Mouse (Mus musculus) Muller cell, postnatal 12 days (primary cell): ENCODE results near the gene Klhl25.
A peak's percentile ranks its signal among the peaks of the same experiment; 100 is the strongest.
"Not testable (repeated sequence)": the region's sequence is repeated elsewhere in the genome, so short reads cannot be mapped to it uniquely, and the experiment has no call there.

Experiments
- DNase-seq: peaks from one replicate; pipeline ENCODE4 v3.0.0-alpha.2; 2015; ENCODE audit errors: inconsistent ontology term

Gene Klhl25

DNA sequence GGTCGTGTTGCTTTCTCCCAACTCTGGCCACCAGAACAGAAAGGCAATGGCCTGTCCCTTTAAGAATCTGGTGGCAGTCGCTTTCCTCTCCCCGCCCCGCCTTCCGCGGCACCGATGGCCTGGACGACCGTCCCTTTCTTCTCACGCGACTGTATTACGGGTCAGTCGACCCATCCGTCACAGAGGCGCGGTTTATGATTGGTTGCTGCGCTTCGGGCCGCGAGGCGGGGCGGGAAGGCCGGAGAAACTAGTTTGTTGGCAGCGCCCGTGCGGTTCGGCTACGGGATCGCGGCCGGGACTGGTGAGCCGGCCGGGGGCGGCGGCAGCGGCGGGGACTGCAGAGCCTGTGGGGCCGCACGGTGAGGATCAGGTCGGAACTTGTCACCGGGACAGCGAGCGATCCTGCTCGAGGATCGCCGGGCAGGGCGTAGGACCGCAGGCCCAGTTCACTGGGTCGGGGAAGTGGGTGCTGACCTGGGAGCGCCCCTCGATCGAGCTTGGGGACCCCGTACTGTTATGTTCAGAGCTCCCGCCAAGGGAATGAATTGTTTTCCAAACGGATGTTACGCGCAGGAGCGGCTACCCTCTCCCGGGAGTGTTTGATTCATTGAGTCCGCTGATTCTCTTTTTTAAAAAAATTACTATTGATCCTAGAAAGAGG is at the start of gene Klhl25:
Gene Klhl25, plus strand, starts transcription at position 196 of the 661 bp plus-strand sequence.
- DNase-seq, result peak; percentile 98

DNA sequence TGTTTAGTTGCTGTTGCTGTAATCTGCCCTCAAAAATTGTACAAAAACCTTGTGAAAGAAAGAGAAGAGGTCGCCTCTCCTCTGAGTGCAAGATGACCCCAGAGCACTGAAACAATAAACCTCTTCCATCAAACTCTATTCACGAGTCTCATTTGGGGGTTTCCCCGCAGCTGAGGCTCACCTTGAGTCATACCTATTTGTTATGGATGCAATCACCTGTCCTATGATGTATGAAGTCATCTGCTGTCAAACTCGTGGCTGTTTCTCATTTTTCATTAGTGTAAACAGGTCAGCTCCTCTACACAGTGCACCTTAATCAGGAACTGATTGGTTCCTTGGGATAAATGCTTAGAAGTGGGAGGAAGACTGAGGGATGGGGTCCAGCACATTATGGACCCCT is 47.6 kb upstream of the Klhl25 start:
- DNase-seq, result no peak

- no peak for DNase-seq
These were observed 47.1 kb upstream of the Klhl25 start for GRCm38 (mm10) chr7:75801022-75801421.

DNA sequence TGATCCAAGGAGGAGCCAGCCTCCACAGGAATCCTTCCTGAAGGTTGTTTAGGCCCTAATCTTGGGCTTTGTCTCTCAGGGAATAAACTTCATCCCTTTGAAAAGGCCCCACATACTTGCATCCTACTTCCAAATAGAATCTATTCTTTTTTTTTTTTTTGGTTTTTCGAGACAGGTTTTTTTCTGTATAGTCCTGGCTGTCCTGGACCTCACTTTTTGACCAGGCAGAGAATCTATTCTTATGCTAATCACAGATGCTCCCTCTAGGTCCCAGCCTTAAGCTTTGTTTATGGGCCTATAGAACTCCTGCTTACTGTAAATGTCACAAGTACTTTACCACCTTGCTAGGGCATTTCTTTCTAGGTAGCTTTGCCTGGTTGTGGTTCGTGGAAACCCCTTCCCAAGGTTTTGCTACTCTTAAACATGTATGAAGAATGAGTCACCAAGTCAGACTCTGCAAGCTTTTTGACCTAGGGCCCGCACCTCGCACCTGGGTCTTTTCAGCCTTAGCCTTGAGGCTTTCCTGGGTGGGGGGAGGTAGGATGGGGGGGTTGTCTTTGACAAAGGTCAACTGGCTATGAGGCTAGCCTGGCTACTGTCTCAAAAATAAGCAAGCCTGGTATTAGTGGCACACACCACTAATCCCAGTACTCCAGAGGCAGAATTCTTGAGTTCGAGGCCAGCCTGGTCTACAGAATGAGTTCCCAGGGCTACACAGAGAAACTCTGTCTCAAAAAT is 46.3 kb upstream of the Klhl25 start:
- DNase-seq, result no peak

DNA sequence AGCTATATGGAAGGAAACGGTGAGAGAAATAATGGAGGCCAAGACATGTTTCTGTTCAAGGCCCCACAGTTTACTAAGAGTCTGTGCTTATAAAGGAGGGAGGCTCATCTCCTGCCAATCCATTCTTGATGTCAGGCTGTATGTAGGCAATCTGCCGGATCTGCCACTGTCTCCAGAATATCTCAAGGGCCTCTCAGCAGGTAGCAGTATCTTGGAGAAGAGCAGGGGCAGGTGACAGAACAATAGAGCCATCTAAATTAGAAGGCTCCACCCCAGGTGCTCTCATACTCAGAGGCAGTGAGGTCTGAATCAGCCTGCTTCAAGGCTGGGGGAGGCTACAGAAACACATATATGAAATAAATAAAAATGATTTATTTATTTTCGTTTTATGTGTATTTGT is 45.2 kb upstream of the Klhl25 start:
- no peak for DNase-seq

- no peak for DNase-seq
These were observed 41.9 kb upstream of the Klhl25 start for GRCm38 (mm10) chr7:75806161-75806560.

GRCm38 (mm10) chr7:75806711-75807110 is 41.4 kb upstream of the Klhl25 start:
- peak; percentile 75 for DNase-seq

DNA sequence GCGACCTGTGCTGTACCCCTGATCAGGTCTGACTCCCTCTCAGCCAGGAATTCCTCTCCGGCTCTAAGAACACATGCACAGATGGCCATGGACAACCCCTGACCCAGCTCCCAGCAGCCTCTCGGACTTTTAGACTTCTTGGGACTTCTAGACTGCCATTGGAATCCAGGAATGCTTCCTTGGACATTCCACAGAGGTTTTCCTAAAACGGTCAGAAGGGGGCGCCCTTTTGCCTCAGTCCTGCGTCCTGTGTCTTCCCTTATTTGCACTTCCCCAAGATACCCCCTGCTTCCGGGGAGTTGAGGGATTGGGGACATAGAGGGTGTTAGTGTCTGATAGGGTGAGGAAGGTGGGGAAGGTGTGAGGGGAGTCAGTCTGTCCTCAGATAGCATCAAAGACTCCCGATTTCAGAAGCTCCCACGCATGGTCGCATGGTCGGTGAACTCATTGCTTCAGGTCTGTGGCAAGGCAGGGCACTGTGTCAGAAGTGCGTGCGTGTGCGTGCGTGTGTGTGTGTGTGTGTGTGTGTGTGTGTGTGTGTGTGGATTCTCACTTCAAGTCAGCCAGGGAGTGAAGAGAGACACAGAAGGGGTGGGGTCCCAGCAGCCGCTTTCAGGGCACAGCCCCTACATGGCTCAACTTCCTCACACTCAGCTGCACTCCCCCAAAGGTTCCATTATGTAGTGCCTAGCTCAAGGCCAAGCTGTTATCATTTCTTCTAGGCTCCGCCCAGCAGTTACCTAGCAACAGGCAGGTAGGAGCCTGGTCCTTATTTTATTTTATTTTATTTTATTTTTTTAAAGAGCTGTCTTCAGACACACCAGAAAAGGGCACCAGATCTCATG is 40.4 kb upstream of the Klhl25 start:
- no peak for DNase-seq

- no peak for DNase-seq
These were observed 27.4 kb upstream of the Klhl25 start for GRCm38 (mm10) chr7:75820687-75821086.

DNA sequence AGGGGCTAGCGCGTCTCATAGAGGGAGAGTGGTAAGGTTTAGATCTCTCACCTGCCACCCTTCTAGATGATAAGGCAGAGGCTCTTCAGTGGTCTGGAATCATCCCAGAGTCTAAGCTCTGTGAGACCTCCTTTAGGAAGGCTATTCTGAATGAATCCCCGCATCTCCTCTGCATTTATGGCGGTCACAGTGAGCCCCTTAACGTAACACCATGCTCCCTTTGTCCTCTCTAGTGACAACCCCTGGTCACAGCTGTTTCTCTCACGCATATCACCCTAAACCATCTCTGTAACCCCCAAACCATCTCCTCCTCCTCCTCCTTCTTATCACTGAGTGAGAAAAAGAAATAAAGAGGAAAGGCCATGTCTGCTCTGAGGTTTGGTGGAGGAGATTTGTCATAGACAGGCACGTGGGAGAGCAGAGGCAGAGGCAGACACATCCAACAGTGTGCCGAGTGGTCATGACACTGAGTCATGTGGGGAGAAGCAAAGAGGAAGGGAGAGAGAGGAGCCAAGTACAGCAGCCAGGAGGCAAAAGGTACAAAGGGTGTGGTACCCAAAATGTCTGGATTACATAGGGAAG is 25.9 kb upstream of the Klhl25 start:
- DNase-seq, result no peak

GRCm38 (mm10) chr7:75823071-75823470 is 25.0 kb upstream of the Klhl25 start:
- no peak for DNase-seq

- no peak for DNase-seq
These were observed 21.6 kb upstream of the Klhl25 start for GRCm38 (mm10) chr7:75826360-75827103.

DNA sequence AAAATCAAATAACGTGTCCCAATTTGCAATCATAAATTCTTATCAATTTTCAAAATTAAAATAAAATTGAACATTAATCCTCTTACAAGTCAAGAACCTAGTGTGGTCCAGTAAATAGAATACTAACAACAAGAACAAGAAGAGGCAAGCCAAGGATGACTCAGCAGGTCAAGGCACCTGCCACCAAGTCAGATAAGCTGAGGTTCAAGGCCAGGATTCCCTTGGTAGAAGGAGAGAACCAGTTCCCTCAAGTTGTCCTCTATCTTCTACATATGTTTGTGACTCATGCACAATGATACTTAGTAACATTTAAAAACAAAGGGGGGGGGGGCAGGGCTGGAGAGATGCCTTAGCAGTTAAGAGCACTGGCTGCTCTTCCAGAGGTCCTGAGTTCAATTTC is 20.8 kb upstream of the Klhl25 start:
- DNase-seq, result no peak

DNA sequence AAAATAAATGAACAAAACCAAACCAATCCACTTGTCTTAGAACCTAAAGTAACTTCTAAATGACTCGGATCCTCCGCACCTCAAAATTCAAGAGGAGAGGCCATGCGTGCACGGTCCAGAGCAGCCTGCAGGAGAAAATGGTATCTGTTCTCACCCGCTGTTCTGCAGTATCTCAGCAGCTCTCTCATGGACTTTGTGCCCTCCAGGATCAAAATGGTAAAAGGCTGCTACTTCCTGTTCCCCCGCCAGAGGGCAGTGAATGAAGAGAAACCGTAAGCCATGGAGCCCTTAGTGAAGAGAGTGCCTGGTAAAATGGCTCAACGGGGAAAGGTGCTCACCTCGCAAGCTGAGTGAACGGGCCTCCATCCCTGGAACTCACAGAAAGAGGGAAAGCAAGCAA is 20.3 kb upstream of the Klhl25 start:
- DNase-seq, result peak; percentile 62

DNA sequence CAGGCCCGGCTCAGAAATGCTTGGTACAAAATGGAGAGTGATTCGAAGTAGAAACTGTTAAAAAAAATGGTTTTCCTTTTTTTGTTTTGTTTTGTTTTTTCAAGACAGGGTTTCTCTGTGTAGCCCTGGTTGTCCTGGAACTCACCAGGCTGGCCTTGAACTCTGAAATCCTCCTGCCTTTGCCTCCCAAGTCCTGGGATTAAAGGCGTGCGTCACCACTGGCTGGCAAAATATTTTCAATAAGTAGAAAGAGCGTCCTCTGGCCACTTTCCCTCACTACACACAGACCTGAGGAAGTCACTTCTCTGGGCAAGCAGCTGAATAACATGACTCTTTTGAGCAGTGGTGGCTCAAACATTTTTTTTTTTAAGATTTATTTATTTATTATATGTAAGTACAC is 19.6 kb upstream of the Klhl25 start:
- DNase-seq, result no peak

DNA sequence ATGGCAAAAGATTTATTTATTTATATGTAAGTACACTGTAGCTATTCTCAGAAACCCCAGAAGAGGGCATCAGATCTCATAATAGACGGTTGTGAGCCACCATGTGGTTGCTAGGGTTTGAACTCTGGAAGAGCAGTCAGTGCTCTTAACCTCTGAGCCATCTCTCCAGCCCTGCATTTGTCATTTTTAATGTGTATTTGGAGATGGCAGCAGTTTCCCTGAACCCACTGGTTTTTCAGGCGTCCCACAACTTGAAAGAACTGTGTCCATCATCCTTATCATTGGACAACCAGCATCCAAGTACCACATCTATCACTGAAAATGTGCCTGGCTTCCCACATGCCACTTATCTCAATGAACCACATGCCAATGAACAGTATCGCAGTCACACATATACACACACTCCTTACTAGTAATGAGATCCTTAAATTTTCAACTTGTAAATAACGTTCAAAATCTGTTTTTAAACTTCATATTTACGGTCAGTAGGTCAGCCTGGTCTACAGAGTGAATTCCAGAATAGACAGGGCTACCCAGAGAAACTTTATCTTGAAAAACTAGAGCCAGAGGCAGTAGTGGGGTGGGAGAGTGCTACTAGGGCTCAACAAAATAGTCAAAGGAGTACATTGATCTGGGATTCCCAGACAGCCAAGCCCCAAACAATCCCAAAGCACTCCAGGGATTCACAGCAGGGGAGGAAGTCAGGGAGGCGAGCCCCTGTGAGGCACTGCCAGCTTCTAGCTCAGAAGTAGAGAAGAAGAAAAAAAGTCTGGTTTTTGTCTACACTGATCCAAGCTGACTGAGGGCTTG is 17.7 kb upstream of the Klhl25 start:
- DNase-seq, result no peak

DNA sequence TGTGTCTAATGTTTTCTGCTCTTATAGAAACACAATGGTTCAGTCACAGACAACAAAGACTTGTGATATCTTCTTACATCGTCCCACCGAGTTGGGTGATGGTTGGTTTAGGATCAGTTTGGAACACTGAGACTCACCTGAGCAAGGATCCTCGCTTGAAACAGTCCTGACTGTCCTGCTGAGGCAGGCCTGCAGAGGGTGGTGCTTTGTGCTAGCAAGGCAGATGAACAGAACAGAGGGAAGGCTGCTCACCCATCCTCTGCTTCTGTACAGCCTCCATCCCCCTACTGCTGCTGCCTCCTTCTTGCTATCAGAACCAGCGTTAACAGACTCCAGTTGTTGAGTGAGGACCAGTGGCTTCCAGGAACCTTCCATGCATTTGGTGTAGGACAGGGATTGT is 14.2 kb upstream of the Klhl25 start:
- DNase-seq, result not testable (repeated sequence)

- not testable (repeated sequence) for DNase-seq
These were observed 13.0 kb upstream of the Klhl25 start for GRCm38 (mm10) chr7:75834932-75835631.

DNA sequence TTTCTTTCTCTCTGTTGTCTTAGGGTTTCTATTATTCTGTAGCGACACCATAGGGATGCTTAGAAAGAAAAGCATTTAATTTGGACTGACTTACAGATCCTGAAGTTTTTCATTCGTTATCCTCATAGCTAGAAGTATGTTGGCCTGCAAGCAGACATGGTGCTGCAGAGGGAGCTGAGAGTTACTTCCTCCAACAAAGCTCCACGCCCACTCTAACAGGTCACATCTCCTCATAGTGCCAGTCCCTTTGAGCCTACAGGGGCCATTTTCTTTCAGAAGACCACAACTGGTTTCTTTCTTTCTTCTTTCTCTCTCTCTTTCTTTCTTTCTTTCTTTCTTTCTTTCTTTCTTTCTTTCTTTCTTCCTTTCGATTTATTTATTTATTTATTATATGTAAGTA is 8.0 kb upstream of the Klhl25 start:
- DNase-seq, result no peak

DNA sequence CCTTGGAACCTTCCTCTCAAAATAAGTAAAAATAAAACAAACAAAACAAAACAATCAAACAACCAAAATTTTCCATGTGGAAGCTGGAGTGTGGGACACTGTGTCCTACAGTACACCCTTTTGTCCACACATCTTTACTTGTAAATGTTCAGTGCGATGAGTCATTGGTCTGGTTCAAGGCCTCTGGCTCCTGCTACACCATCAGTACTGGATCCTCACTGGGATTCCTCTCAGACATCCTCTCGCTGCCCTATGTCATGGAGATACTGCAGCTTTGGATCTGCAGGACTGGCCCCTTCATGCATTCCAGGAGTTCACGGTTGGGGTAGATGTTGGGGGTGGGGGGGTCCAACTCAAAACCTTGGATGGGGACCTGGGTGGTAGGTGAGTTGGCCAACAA is 5.8 kb upstream of the Klhl25 start:
- no peak for DNase-seq
